Mouse (Mus musculus) hindbrain, postnatal 0 days (tissue): ENCODE measurements around the gene Vmn2r91. TPM values are rescaled to one million over a fixed set of nuclear protein-coding genes. Genes with fewer than 3 reads are reported as not detected.
"Not testable (repeated sequence)": the region's sequence is repeated elsewhere in the genome, so short reads cannot be mapped to it uniquely, and the experiment has no call there.

Experiments
- ATAC-seq: fragments of 200-750 bp; cut with Nextera tagmentation; 2 replicates; pipeline ENCODE4 v1.8.0; 2017; ENCODE audit warnings: mild to moderate bottlenecking, moderate TSS enrichment, moderate library complexity
- DNase-seq: peaks from one replicate; pipeline ENCODE4 v3.0.0-alpha.2; 2015; ENCODE audit warnings: low spot score
- H3K27ac ChIP-seq: fragments of 300-500 bp; sonication (generic); 2 replicates; pipeline ENCODE4 v1.5.1; 2014; ENCODE audit warnings: mild to moderate bottlenecking
- H3K27me3 ChIP-seq: fragments of 300-500 bp; sonication (generic); 2 replicates; pipeline ENCODE4 v1.6.1; 2014; ENCODE audit warnings: low read length, mixed read lengths; ENCODE audit not compliant: insufficient read depth
- H3K36me3 ChIP-seq: fragments of 300-500 bp; sonication (generic); 2 replicates; pipeline ENCODE4 v1.6.1; 2014; ENCODE audit warnings: low read length, mixed read lengths; ENCODE audit not compliant: insufficient read depth
- H3K4me1 ChIP-seq: fragments of 300-500 bp; sonication (generic); 2 replicates; pipeline ENCODE4 v1.6.1; 2014; ENCODE audit warnings: antibody characterized with exemption, low read length, mixed read lengths; ENCODE audit not compliant: insufficient read depth
- H3K4me2 ChIP-seq: fragments of 300-500 bp; sonication (generic); 2 replicates; pipeline ENCODE4 v1.6.1; 2014; ENCODE audit warnings: low read depth, mild to moderate bottlenecking, low read length, moderate library complexity, mixed read lengths
- H3K4me3 ChIP-seq: fragments of 300-500 bp; sonication (generic); 2 replicates; pipeline ENCODE4 v1.5.1; 2014; ENCODE audit warnings: low read length
- H3K9ac ChIP-seq: fragments of 300-500 bp; sonication (generic); replicated peaks from 2 replicates; pipeline ENCODE4 v1.6.1; 2014; ENCODE audit warnings: mild to moderate bottlenecking, low read length, moderate library complexity, mixed read lengths
- H3K9me3 ChIP-seq: fragments of 300-500 bp; sonication (generic); 2 replicates; pipeline ENCODE4 v1.6.1; 2016; ENCODE audit warnings: low read length, mixed read lengths
- CTCF ChIP-seq: IDR thresholded peaks from 2 replicates; pipeline ENCODE4 v1.5.1; 2016; ENCODE audit warnings: antibody characterized with exemption, control low read depth, low read depth
- WGBS: fragments of 180-500 bp; shearing (Covaris S2); extraction: QIAGEN DNeasy Blood & Tissue Kit; methylation state at CpG from one replicate; pipeline ENCODE4 v1.1.7; 2014; 5-methylcytosine and 5-hydroxymethylcytosine counted together
- polyA plus RNA-seq: library from polyadenylated mRNA; unstranded; fragments of >200 nt; fragmentation: Nextera tagmentation; extraction: Ambion mirVana; gene quantifications from 2 replicates; pipeline ENCODE4 v1.2.1, GENCODE M21; 2015
- total RNA-seq: library from RNA; depleted of rRNA; stranded (reverse); fragments of >200 nt; gene quantifications from 2 replicates; pipeline ENCODE4 v1.2.3, GENCODE M21; 2014; rRNA removed

Gene Vmn2r91
- total RNA-seq (not detected in 2 replicates), polyA plus RNA-seq (not detected in 2 replicates)

DNA sequence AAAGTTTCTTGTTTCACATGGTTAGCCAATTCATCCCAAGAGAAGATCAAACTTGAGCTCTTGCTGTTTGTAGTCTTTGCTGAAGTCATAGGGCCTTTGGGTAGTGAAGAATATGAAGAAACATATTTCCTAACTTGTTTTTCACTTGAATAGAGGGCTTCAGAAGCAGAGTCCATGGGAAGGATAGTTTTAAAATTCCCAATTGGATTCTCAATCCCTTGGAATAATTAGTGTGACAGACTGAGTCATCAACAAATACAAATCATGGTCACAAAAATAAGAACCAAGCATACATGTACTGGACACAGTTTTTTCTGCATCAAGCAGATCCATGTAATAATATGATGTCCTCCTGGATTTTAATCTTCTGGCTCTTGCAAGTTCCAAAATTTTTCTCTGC, at the start of gene Vmn2r91:
Vmn2r91 (plus strand) TSS at position 301 of the 400 bp plus-strand sequence.
- not testable (repeated sequence) for DNase-seq

GRCm38 (mm10) chr17:18049124-18049523, 35.7 kb upstream of the Vmn2r91 start, which contains the start of gene Vmn2r124:
Gene Vmn2r124, plus strand, starts transcription at chr17:18049424.
- Histone ChIP-seq H3K27me3 (no peaks in the 10 kb centered on the region), H3K36me3 (no peaks in the 10 kb centered on the region), H3K9ac (no peak within 1 kb of the TSS), H3K4me2 (no peak within 1 kb of the TSS), H3K4me3 (no peak within 1 kb of the TSS), H3K4me1 (no peaks in the 10 kb centered on the region), H3K27ac (no peak within 1 kb of the TSS), H3K9me3 (no peaks in the 10 kb centered on the region)
- no peak for ATAC-seq
- no peak for DNase-seq
- WGBS, result 59% methylated on average over 2 of the region's 2 CpGs
- no peak for TF ChIP-seq CTCF

More for the DNA sequence above, at the start of gene Vmn2r91:
- not testable (repeated sequence) for H3K4me3 ChIP-seq, H3K9ac ChIP-seq, H3K36me3 ChIP-seq, ATAC-seq, H3K27me3 ChIP-seq, H3K27ac ChIP-seq, H3K4me1 ChIP-seq, H3K4me2 ChIP-seq, H3K9me3 ChIP-seq

GRCm38 (mm10) chr17:18095626-18096025, 10.8 kb downstream of the Vmn2r91 start:
- H3K27me3 ChIP-seq, H3K4me1 ChIP-seq, H3K9ac ChIP-seq, ATAC-seq, H3K36me3 ChIP-seq, H3K27ac ChIP-seq, H3K4me3 ChIP-seq, H3K9me3 ChIP-seq, H3K4me2 ChIP-seq, DNase-seq: not testable (repeated sequence)
- 45% methylated on average over 1 of the region's 1 CpGs for WGBS

- H3K9ac ChIP-seq, H3K27me3 ChIP-seq, H3K4me2 ChIP-seq, H3K36me3 ChIP-seq, DNase-seq, H3K4me3 ChIP-seq, H3K9me3 ChIP-seq, H3K4me1 ChIP-seq, H3K27ac ChIP-seq, ATAC-seq: not testable (repeated sequence)
- 85% methylated on average over 3 of the region's 3 CpGs for WGBS
Measured at GRCm38 (mm10) chr17:18102265-18102664, 17.4 kb downstream of the Vmn2r91 start.

DNA sequence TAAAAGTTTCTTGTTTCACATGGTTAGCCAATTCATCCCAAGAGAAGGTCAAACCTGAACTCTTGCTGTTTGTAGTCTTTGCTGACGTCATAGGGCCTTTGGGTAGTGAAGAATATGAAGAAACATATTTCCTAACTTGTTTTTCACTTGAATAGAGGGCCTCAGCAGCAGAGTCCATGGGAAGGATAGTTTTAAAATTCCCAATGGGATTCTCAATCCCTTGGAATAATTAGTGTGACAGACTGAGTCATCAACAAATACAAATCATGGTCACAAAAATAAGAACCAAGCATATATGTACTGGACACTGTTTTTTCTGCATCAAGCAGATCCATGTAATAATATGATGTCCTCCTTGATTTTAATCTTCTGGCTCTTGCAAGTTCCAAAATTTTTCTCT, 66.8 kb downstream of the Vmn2r91 start, which contains the start of gene Vmn2r92:
Vmn2r92 (plus strand) TSS at position 301 of the 400 bp plus-strand sequence.
- not testable (repeated sequence) for H3K27ac ChIP-seq, H3K36me3 ChIP-seq, H3K9ac ChIP-seq, H3K4me1 ChIP-seq, H3K27me3 ChIP-seq, ATAC-seq, H3K9me3 ChIP-seq, H3K4me3 ChIP-seq, H3K4me2 ChIP-seq, DNase-seq
- WGBS, result 80% methylated on average over 1 of the region's 1 CpGs

GRCm38 (mm10) chr17:18161194-18161593, 76.4 kb downstream of the Vmn2r91 start:
- H3K4me3 ChIP-seq, H3K4me1 ChIP-seq, H3K9ac ChIP-seq, H3K9me3 ChIP-seq, ATAC-seq, DNase-seq, H3K27me3 ChIP-seq, H3K4me2 ChIP-seq, H3K27ac ChIP-seq, H3K36me3 ChIP-seq: not testable (repeated sequence)
- 57% methylated on average over 2 of the region's 2 CpGs for WGBS

Other genes starting within 250 kb of the Vmn2r91 start
- 0.07 and 1.4 TPM in 2 replicates for gene Has1, start 229.8 kb upstream of the Vmn2r91 start, total RNA-seq
- gene Has1, start 229.8 kb upstream of the Vmn2r91 start, polyA plus RNA-seq, result 1.1 and 1.2 TPM in 2 replicates
- gene Fpr1, start 201.1 kb upstream of the Vmn2r91 start, total RNA-seq, result not detected in 2 replicates
- not detected in 2 replicates for gene Fpr1, start 201.1 kb upstream of the Vmn2r91 start, polyA plus RNA-seq
- gene Fpr2, start 197.2 kb upstream of the Vmn2r91 start, total RNA-seq, result 1.5 TPM in 1 of 2 replicates, not detected in the other
- gene Fpr2, start 197.2 kb upstream of the Vmn2r91 start, polyA plus RNA-seq, result 0.32 and 0.41 TPM in 2 replicates
- gene Fpr3, start 197.2 kb upstream of the Vmn2r91 start, total RNA-seq, result not detected in 2 replicates
- gene Fpr3, start 197.2 kb upstream of the Vmn2r91 start, polyA plus RNA-seq, result not detected in 2 replicates
- gene Fpr-rs4, start 63.3 kb upstream of the Vmn2r91 start, total RNA-seq, result not detected in 2 replicates
- not detected in 2 replicates for gene Fpr-rs4, start 63.3 kb upstream of the Vmn2r91 start, polyA plus RNA-seq
- not detected in 2 replicates for gene Vmn2r124, start 35.6 kb upstream of the Vmn2r91 start, total RNA-seq
- gene Vmn2r124, start 35.6 kb upstream of the Vmn2r91 start, polyA plus RNA-seq, result not detected in 2 replicates
- not detected in 2 replicates for gene Vmn2r92, start 66.9 kb downstream of the Vmn2r91 start, total RNA-seq
- not detected in 2 replicates for gene Vmn2r92, start 66.9 kb downstream of the Vmn2r91 start, polyA plus RNA-seq
- gene Vmn2r94, start 192.7 kb downstream of the Vmn2r91 start, total RNA-seq, result not detected in 2 replicates
- not detected in 2 replicates for gene Vmn2r94, start 192.7 kb downstream of the Vmn2r91 start, polyA plus RNA-seq
- not detected in 2 replicates for gene Vmn2r93, start 213.1 kb downstream of the Vmn2r91 start, total RNA-seq
- gene Vmn2r93, start 213.1 kb downstream of the Vmn2r91 start, polyA plus RNA-seq, result not detected in 2 replicates